Mouse (Mus musculus) liver, postnatal 0 days (tissue): Measurements from ENCODE around the gene Fbxw17. TPM values are rescaled to one million over a fixed set of nuclear protein-coding genes. Genes with fewer than 3 reads are reported as not detected.

Experiments
- ATAC-seq: fragments of 200-750 bp; cut with Nextera tagmentation; 2 replicates; pipeline ENCODE4 v1.8.0; 2017; ENCODE audit warnings: mild to moderate bottlenecking, moderate library complexity
- DNase-seq: peaks from one replicate; pipeline ENCODE4 v3.0.0-alpha.2; 2016
- H3K27ac ChIP-seq: fragments of 300-500 bp; sonication (generic); 2 replicates; pipeline ENCODE4 v1.5.1; 2014; ENCODE audit warnings: antibody characterized with exemption, moderate library complexity, mild to moderate bottlenecking, low read depth
- H3K27me3 ChIP-seq: fragments of 300-500 bp; sonication (generic); 2 replicates; pipeline ENCODE4 v1.6.1; 2014; ENCODE audit warnings: low read length, control low read depth, mixed read lengths; ENCODE audit not compliant: insufficient read depth
- H3K36me3 ChIP-seq: fragments of 300-500 bp; sonication (generic); replicated peaks from 2 replicates; pipeline ENCODE4 v1.6.1; 2014; ENCODE audit warnings: mild to moderate bottlenecking, control low read depth, low read length, moderate library complexity, mixed read lengths; ENCODE audit not compliant: insufficient read depth
- H3K4me1 ChIP-seq: fragments of 300-500 bp; sonication (generic); 2 replicates; pipeline ENCODE4 v1.6.1; 2014; ENCODE audit warnings: antibody characterized with exemption, mild to moderate bottlenecking, control low read depth; ENCODE audit not compliant: insufficient read depth
- H3K4me2 ChIP-seq: fragments of 300-500 bp; sonication (generic); 2 replicates; pipeline ENCODE4 v1.6.1; 2014; ENCODE audit warnings: low read depth, mild to moderate bottlenecking, low read length, moderate library complexity, mixed read lengths
- H3K4me3 ChIP-seq: fragments of 300-500 bp; sonication (generic); 2 replicates; pipeline ENCODE4 v1.5.1; 2014; ENCODE audit warnings: low read depth, low read length
- H3K9ac ChIP-seq: fragments of 300-500 bp; sonication (generic); replicated peaks from 2 replicates; pipeline ENCODE4 v1.6.1; 2014; ENCODE audit warnings: mild to moderate bottlenecking, moderate library complexity
- H3K9me3 ChIP-seq: fragments of 300-500 bp; sonication (generic); 2 replicates; pipeline ENCODE4 v1.6.1; 2016; ENCODE audit warnings: mild to moderate bottlenecking, control low read depth, low read length, mixed read lengths
- CTCF ChIP-seq: sonication (generic); IDR thresholded peaks from 2 replicates; pipeline ENCODE4 v1.5.1; 2016; ENCODE audit warnings: antibody characterized with exemption, low read depth
- EP300 ChIP-seq: IDR thresholded peaks from 2 replicates; pipeline ENCODE4 v1.6.1; 2016; ENCODE audit warnings: antibody characterized with exemption, low read depth, mild to moderate bottlenecking
- WGBS: fragments of 180-500 bp; shearing (Covaris S2); extraction: QIAGEN DNeasy Blood & Tissue Kit; methylation state at CpG from one replicate; pipeline ENCODE4 v1.1.7; 2014; ENCODE audit not compliant: insufficient replicate concordance; 5-methylcytosine and 5-hydroxymethylcytosine counted together
- polyA plus RNA-seq: library from polyadenylated mRNA; unstranded; fragments of >200 nt; fragmentation: Nextera tagmentation; extraction: Ambion mirVana; gene quantifications from 2 replicates; pipeline ENCODE4 v1.2.1, GENCODE M21; 2015

Gene Fbxw17
- polyA plus RNA-seq, 1 experiment from 2014 or later: 4.0 TPM

- no peaks in the 10 kb centered on the region for H3K4me1 ChIP-seq
- no peak overlapping the region for H3K4me2 ChIP-seq
- H3K9me3 ChIP-seq: no peaks in the 10 kb centered on the region
- no peak overlapping the region for H3K9ac ChIP-seq
- H3K4me3 ChIP-seq: no peak overlapping the region
- H3K36me3 ChIP-seq: no peaks in the 10 kb centered on the region
- ATAC-seq (no peak), DNase-seq (peak; percentile 11)
- TF ChIP-seq CTCF: no peak
- no peak for TF ChIP-seq EP300
- 38% methylated on average over 27 of the region's 27 CpGs for WGBS
- H3K27ac ChIP-seq: no peak overlapping the region
- no peaks in the 10 kb centered on the region for H3K27me3 ChIP-seq
Observed at GRCm38 (mm10) chr13:50464621-50465562, 47.2 kb downstream of the Fbxw17 start.

- DNase-seq (no peak), ATAC-seq (no peak)
- no peaks in the 10 kb centered on the region for H3K9me3 ChIP-seq
- H3K4me2 ChIP-seq: no peak within 1 kb of the TSS
- H3K27me3 ChIP-seq: no peaks in the 10 kb centered on the region
- no peak within 1 kb of the TSS for H3K27ac ChIP-seq
- no peak within 1 kb of the TSS for H3K4me3 ChIP-seq
- TF ChIP-seq CTCF: no peak
- TF ChIP-seq EP300: no peak
- no peak within 1 kb of the TSS for H3K9ac ChIP-seq
- 70% methylated on average over 4 of the region's 4 CpGs for WGBS
- H3K36me3 ChIP-seq: no peaks in the 10 kb centered on the region
- H3K4me1 ChIP-seq: no peaks in the 10 kb centered on the region
Observed at GRCm38 (mm10) chr13:50467007-50467406, 49.3 kb downstream of the Fbxw17 start, which contains the start of gene Nutm2. Gene Nutm2 (plus strand): TSS chr13:50467307.

Other genes starting within 250 kb of the Fbxw17 start
- gene Gm906, start 167.6 kb upstream of the Fbxw17 start, polyA plus RNA-seq: not detected in 2 replicates
- gene Gm47429, start 26.0 kb downstream of the Fbxw17 start, polyA plus RNA-seq: not detected in 2 replicates
- gene Nutm2, start 49.4 kb downstream of the Fbxw17 start, polyA plus RNA-seq: not detected in 2 replicates
- not detected in 2 replicates for gene Gm904, start 225.4 kb downstream of the Fbxw17 start, polyA plus RNA-seq